Mouse (Mus musculus): ENCODE measurements around the gene Asnsd1. TPM values are rescaled to one million over a fixed set of nuclear protein-coding genes. Genes with fewer than 3 reads are reported as not detected.

The Asnsd1 gene
- polyA plus RNA-seq, 1 experiment from 2014 or later = 80.5 TPM

DNA sequence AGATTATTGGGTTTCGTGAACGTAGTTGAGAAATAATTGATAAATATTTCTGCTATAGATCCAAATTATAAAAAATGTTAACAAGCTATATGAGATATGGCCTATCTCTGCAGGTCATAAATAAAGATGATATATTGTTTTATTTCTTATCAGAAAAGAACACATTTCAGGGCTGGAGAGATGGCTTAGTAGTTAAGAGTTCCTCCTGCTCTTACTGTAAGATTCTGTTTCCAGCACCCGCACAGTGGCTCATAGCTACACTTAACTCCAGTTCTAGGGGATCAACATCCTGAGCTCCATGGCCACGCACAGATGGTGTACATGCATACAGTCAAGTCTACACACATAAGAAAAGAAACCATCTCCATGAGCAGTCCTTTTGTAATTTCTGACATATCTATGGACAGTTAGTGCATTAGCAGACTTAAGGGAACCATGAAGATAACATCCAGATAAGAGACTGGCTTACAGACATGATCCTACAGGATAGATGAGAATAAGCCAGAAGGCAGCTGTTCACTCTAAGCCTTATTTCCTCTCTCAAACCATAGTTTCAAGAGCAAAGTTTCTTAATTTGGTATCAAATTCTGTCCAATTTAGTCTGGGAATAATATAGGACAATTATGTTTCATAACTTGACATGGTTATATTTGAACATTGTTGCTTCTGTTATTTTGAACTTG, 30.7 kb downstream of the Asnsd1 start:
- H3K4me3 ChIP-seq (ENCODE audit: low read depth, low read length) = no peak overlapping the region
- H3K36me3 ChIP-seq (ENCODE audit: insufficient read depth) = peaks cover 28% of the 10 kb centered on the region

DNA sequence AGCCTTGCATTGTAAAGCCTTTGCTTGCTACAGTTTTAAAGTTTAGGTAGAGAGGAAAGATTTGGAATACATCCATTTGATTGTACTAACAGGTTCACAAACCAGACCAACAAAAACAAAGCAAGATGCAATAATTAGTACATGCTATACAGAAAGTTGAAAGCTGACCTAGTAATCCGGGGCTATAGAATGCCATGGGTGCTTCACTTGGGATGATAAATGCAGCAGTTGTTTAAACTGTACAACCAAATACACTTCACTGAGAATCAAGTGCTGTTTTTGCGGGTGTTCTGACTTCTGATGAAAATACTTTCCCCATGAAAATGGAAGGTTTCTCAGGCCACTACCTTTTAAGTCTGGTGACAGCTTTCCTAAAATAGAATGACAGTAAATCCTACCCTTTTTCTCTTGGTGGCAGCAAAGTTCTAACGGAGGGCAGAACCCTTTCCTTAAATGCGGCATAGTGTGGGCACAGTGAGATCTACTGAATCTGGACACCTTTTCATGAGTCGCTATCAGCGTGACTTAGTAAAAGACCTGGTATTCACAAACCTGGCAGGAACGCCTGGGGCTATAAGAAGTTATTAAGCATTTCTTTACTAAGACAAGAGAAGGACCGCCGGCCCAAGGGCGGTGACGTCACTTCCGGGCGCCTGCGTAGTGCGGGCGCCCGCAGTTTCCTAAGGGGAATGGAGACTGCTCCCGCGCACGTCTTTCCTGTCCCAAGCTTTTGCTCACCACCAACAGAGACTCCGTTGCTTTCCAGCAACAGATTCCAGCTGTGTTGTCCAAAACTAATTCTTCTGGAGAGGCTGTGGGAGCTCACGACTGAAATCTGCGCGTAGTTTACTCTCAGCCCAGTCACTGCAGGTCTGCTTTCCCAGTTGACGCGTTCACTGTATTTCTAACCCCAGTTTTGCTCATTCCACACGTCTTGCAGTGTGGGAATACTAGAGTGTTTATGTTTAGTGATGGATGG, 39.3 kb downstream of the Asnsd1 start, which contains the start of gene Osgepl1:
Gene Osgepl1 (plus strand): TSS at position 636 of the 979 bp plus-strand sequence.
- Histone ChIP-seq H3K4me1 (ENCODE audit: insufficient read depth) (no peaks in the 10 kb centered on the region), H3K9me3 (ENCODE audit: low read depth, low read length) (no peaks in the 10 kb centered on the region), H3K4me3 (ENCODE audit: low read depth, low read length) (peak within 1 kb of the TSS; percentile 64), H3K4me2 (peak within 1 kb of the TSS; percentile 70), H3K9ac (peak within 1 kb of the TSS; percentile 88), H3K27me3 (ENCODE audit: insufficient read depth, low read length) (no peaks in the 10 kb centered on the region), H3K27ac (ENCODE audit: low read depth) (peak within 1 kb of the TSS; percentile 91), H3K36me3 (ENCODE audit: insufficient read depth) (peaks cover 9% of the 10 kb centered on the region)
- 2% methylated on average over 27 of the region's 27 CpGs for WGBS
- TF ChIP-seq CTCF (IDR thresholded peaks at IDR 0.05; ENCODE audit: low read depth) = peak; percentile 16; the same call in 1 of the 2 replicates
- peak; percentile 96 for DNase-seq
- peak; percentile 98 for ATAC-seq (ENCODE audit: insufficient read depth)

More for the DNA sequence above, 30.7 kb downstream of the Asnsd1 start:
- no peak overlapping the region for H3K9ac ChIP-seq
- ATAC-seq (ENCODE audit: insufficient read depth) (no peak), DNase-seq (no peak)
- H3K27me3 ChIP-seq (ENCODE audit: insufficient read depth, low read length) = no peaks in the 10 kb centered on the region
- no peak for TF ChIP-seq CTCF (IDR thresholded peaks at IDR 0.05; ENCODE audit: low read depth)
- no peak overlapping the region for H3K27ac ChIP-seq (ENCODE audit: low read depth)
- 95% methylated on average over 4 of the region's 4 CpGs for WGBS
- H3K4me1 ChIP-seq (ENCODE audit: insufficient read depth) = no peaks in the 10 kb centered on the region
- no peak overlapping the region for H3K4me2 ChIP-seq
- H3K9me3 ChIP-seq (ENCODE audit: low read depth, low read length) = no peaks in the 10 kb centered on the region

DNA sequence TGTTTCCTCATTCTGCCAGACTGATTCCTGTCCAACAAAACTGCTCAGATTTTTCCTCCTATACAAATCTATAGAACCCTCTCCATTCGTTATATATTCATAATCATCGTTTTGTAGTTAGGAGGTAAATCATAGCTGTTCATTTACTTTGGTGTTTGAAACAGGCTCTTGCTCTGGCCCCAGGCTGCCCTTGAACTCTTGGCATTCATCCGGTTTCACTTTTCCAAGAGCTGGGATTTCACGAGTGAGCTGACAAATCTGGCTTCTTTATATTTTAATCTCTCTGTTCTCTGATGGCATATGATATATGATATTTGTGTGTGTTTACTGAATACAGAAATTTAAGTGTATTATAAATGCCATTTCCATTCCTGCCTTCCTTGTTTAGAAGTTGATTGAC, 52.0 kb downstream of the Asnsd1 start:
- Histone ChIP-seq H3K4me2 (no peak overlapping the region), H3K36me3 (ENCODE audit: insufficient read depth) (0 out of 2 replicates have a peak, but pooled peaks cover 7% of the 10 kb centered on the region), H3K9ac (no peak overlapping the region), H3K4me3 (ENCODE audit: low read depth, low read length) (no peak overlapping the region), H3K4me1 (ENCODE audit: insufficient read depth) (no peaks in the 10 kb centered on the region), H3K9me3 (ENCODE audit: low read depth, low read length) (no peaks in the 10 kb centered on the region), H3K27ac (ENCODE audit: low read depth) (no peak overlapping the region), H3K27me3 (ENCODE audit: insufficient read depth, low read length) (no peaks in the 10 kb centered on the region)
- ATAC-seq (ENCODE audit: insufficient read depth) (no peak), DNase-seq (no peak)
- WGBS = 82% methylated on average over 4 of the region's 4 CpGs
- no peak for TF ChIP-seq CTCF (IDR thresholded peaks at IDR 0.05; ENCODE audit: low read depth)

DNA sequence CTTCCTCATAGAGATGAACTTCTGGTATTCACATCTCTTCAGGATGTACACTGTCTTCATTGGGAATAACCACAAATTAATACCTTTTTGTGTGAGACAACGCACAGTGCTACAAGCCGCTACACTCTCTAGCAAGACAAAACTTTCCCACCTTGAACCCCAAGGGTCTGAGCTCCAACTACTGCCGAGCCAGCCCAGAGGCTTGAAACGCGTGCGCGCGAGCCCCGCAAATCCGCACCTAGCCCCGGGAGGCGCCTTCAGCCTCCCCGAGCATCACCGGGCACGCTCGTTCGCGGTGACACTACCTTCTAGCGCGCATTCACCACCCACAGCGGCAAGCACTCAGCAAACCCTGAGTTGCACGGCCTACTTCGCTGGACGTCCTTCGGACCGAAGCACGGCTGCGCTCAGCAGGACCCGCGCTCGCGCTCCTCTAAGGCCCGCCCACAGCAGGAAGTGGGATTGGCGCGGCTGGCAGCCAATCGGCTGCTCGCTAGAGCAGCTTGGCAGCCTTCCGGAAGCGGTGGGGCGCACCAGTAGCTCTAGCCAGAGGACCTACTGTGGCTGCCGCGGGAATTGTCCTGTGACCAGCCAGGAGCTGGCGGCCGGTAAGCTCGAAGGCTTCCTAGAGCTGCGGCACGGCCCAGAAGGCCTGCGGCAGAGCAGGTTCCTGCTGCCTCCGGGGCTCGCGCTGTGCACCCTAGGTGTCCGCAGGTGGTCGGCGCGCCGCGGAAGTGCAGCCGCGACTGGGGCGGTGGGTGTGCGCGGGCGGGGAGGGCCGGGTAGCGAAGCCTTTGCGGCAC, 55.8 kb downstream of the Asnsd1 start, which contains the start of the genes Pms1, Ormdl1 and Gm28778:
Gene Pms1 (minus strand): TSS at position 438 of the 803 bp plus-strand sequence.
Gene Ormdl1 (plus strand): TSS at position 515 of the 803 bp plus-strand sequence.
Gene Gm28778 (plus strand): TSS at position 531 of the 803 bp plus-strand sequence.
- WGBS = under 1% methylated on average over 66 of the region's 66 CpGs
- H3K36me3 ChIP-seq (ENCODE audit: insufficient read depth) = 0 out of 2 replicates have a peak, but pooled peaks cover 3% of the 10 kb centered on the region
- H3K9ac ChIP-seq = peak within 1 kb of the TSS; percentile 84
- H3K9me3 ChIP-seq (ENCODE audit: low read depth, low read length) = no peaks in the 10 kb centered on the region
- H3K4me1 ChIP-seq (ENCODE audit: insufficient read depth) = no peaks in the 10 kb centered on the region
- DNase-seq (peak; percentile 98), ATAC-seq (ENCODE audit: insufficient read depth) (peak; percentile 100)
- no peak; the same call in 1 of the 2 replicates for TF ChIP-seq CTCF (IDR thresholded peaks at IDR 0.05; ENCODE audit: low read depth)
- H3K4me3 ChIP-seq (ENCODE audit: low read depth, low read length) = peak within 1 kb of the TSS; percentile 74
- H3K4me2 ChIP-seq = peak within 1 kb of the TSS; percentile 72
- H3K27me3 ChIP-seq (ENCODE audit: insufficient read depth, low read length) = no peaks in the 10 kb centered on the region
- peak within 1 kb of the TSS; percentile 90 for H3K27ac ChIP-seq (ENCODE audit: low read depth)

Other genes with a start within 250 kb of the Asnsd1 start
- not detected in 2 replicates for gene 1700019A02Rik, start 165.1 kb downstream of the Asnsd1 start, polyA plus RNA-seq (2014; fragmentation: Nextera tagmentation; extraction: Ambion mirVana)
- 17.0 and 21.6 TPM in 2 replicates for gene Pms1, start 55.7 kb downstream of the Asnsd1 start, polyA plus RNA-seq (2014; fragmentation: Nextera tagmentation; extraction: Ambion mirVana)
- 40.5 and 47.5 TPM in 2 replicates for gene Ormdl1, start 55.7 kb downstream of the Asnsd1 start, polyA plus RNA-seq (2014; fragmentation: Nextera tagmentation; extraction: Ambion mirVana)
- gene Gm28778, start 55.6 kb downstream of the Asnsd1 start, polyA plus RNA-seq (2014; fragmentation: Nextera tagmentation; extraction: Ambion mirVana) = not detected in 2 replicates
- 26.7 and 28.3 TPM in 2 replicates for gene Osgepl1, start 39.1 kb downstream of the Asnsd1 start, polyA plus RNA-seq (2014; fragmentation: Nextera tagmentation; extraction: Ambion mirVana)
- 6.1 and 8.0 TPM in 2 replicates for gene Asdurf, start 133 bp downstream of the Asnsd1 start, polyA plus RNA-seq (2014; fragmentation: Nextera tagmentation; extraction: Ambion mirVana)
- gene Gm28551, start 85 bp downstream of the Asnsd1 start, polyA plus RNA-seq (2014; fragmentation: Nextera tagmentation; extraction: Ambion mirVana) = 1.0 TPM in 2 replicates

Measured in lung, embryonic 14.5 days (tissue).